16 mouse cellular contexts compared by ENCODE assay signal in the genomic region with DNA sequence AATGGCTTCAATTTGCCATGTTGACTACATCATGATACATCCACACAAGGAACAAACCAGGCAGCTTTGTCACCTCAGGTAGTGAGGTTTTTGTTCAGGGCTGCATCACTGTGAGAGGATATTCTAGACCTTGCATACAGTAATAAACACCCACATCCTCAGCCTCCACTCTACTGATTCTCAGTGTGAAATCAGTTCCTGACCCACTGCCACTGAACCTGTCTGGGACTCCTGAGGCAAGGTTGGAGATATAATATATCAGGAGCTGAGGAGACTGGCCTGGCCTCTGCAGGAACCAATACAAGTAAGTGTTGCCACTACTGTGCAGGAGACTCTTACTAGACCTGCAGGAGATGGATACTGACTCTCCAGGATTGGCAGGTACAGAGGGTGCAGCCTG. TPM values are rescaled to one million over a fixed set of nuclear protein-coding genes. Genes with fewer than 3 reads are reported as not detected.
"Had no signal": no experiment of that assay in that cellular context is flagged by ENCODE, and none has a peak within 500 bp of the region (broad histone marks: within the 10 kb centered on the region; RNA-seq: fewer than 3 reads in every experiment).

No protein-coding gene starts in this region.

RNA-seq across cellular contexts. Expression of a gene that starts 24.8 kb away (rescaled TPM):
- total RNA-seq: heart, postnatal 10 days; heart, postnatal 14 days; heart, postnatal 25 days; heart, postnatal 36 days; heart, postnatal 4 days; hematopoietic stem cell, adult 5-6 weeks; hindbrain, postnatal 0 days; layer of hippocampus, adult 18-20 months; layer of hippocampus, adult 2 months; layer of hippocampus, adult 8-10 months; layer of hippocampus, postnatal 10 days; layer of hippocampus, postnatal 14 days; layer of hippocampus, postnatal 25 days; layer of hippocampus, postnatal 36 days; left cerebral cortex, adult 18-20 months; left cerebral cortex, adult 2 months had no signal
